Mouse (Mus musculus) embryonic fibroblast, embryonic 13.5 days (primary cell): ENCODE data around the gene Atp5h.

Experiments
- CTCF ChIP-seq: IDR thresholded peaks from 2 replicates; pipeline ENCODE4 v1.5.1; 2011; ENCODE audit warnings: mild to moderate bottlenecking, control low read depth, low read length, moderate library complexity, borderline replicate concordance; ENCODE audit not compliant: insufficient read depth
- POLR2A ChIP-seq: IDR thresholded peaks from 2 replicates; pipeline ENCODE4 v1.6.1; 2011; ENCODE audit warnings: low read depth, mild to moderate bottlenecking, control low read depth, low read length, moderate library complexity

DNA sequence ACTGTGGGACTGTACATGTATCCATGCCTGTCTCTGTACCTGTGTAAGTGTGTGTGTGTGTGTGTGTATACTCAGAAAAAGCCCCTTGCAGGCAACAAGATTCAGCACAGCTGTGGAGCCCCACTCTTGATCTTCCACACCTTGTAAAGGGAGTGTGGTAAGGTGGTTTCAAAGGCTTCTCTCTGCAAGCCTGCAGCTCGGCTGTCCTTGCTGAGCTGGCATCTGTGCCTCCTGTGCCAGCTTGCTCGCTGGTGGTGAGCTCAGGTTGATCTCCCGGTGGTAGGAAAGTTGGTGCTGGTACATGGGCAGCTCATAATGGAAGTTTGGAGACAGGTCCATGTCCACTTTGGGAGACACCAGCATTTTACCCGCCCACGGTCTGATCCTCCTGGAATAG is 42.1 kb upstream of the Atp5h start:
- TF ChIP-seq CTCF (no peak), POLR2A (no peak)
